Mouse (Mus musculus) liver, postnatal 0 days (tissue): ENCODE data around the gene Dnajc28.

Experiments used
- CTCF ChIP-seq: sonication (generic); IDR thresholded peaks from 2 replicates; pipeline ENCODE4 v1.5.1; 2016; ENCODE audit warnings: antibody characterized with exemption, low read depth
- EP300 ChIP-seq: IDR thresholded peaks from 2 replicates; pipeline ENCODE4 v1.6.1; 2016; ENCODE audit warnings: antibody characterized with exemption, low read depth, mild to moderate bottlenecking

DNA sequence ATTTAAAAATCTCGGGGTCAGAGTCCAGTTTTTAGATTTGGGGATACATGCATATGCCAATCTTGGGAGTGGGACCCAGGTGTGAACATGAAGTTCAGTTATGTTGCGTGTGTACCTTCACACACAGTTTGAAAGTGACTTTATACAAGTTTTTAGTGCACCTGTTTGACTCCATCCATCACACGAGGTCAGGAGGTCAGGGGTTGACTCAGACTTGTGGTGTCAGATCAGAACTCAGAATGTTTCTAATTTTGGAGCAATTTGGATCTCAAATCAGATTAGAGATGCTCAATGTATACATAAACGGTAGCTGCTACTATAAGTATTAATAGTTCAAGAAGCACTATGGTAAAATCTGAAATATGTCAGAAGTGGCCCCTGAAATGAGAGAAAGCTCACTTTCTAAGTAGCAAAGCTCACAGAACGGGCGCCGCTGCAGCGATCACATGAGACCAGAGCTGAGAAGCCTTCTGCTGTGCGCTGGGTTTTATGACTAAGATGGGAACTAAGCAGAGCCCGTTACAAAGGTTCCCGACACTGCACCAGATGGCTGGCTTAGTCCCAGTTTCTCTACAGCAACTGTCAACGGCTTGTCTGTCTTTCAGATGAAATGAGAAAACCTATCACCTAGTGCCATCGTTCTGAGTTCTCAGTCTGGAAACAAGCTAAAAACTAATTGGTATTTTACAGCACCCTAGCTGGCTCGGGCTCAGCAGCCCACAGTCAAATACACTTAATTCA lies 39.7 kb downstream of the Dnajc28 start:
- TF ChIP-seq EP300 (no peak), CTCF (no peak)
